Comparison of ENCODE assay signal across 8 mouse cellular contexts in the genomic region with DNA sequence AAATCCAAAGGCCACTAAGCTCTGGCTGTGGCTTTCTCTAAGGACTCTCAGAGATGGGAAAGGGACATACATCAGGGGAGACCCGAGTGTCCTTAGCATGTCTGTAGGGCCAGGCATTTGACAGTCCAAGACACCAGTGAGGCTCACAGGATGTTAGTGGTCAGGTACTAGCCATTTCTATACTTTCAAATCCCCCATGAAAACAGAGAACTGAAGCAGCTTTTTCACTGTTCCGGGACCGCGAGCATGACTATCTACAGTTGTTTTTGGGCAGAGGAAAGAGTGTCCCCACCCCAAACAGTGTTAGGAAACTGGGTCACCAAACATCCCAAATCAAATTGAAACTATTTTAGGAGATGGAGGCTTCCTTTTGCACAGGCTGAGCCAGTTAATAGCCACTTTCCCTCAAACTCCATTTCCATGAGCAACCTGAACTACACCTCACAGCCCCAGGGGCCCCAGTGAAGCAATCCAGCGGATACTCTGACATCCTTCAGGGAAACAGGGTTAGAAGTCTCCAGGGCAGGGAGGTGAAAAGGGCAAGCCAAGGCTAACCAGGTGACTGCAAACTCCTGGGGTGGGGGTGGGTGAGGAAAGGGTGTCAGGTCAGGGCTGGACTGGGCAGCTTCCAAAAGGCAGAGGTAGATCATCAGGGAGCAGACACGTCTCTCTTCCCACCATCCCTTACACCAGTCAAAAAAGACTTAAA. TPM values are rescaled to one million over a fixed set of nuclear protein-coding genes. Genes with fewer than 3 reads are reported as not detected.
DNase-seq lines count a peak whose midpoint lies in the region; ATAC-seq and TF ChIP-seq lines count a peak whose summit lies in the region.

No protein-coding gene starts in this region.

- H3K36me3 ChIP-seq in kidney, adult 2 months (ENCODE audit: control insufficient read depth, insufficient read depth, low read length): peaks cover 1% of the 10 kb centered on the region; the same call in 1 of the 2 replicates
- H3K36me3 ChIP-seq in hindbrain, embryonic 15.5 days: peaks cover 17% of the 10 kb centered on the region
- no peaks in the 10 kb centered on the region; the same call in 1 of the 2 replicates for H3K36me3 ChIP-seq in midbrain, embryonic 15.5 days (replicated peaks)

- TF ChIP-seq CTCF in kidney, adult 2 months (conservative IDR thresholded peaks at IDR 0.05; ENCODE audit: insufficient read depth, insufficient read length, low read depth, low read length): no peak

- ATAC-seq in hindbrain, embryonic 15.5 days (ENCODE audit: low FRiP score, low read depth): no peak
- ATAC-seq in midbrain, embryonic 15.5 days (replicated peaks): no peak
- ATAC-seq in cerebellum, adult (ENCODE audit: insufficient number of reproducible peaks, low FRiP score, low TSS enrichment): no peak

- H3K4me3 ChIP-seq in kidney, adult 2 months (ENCODE audit: insufficient read depth, low read depth, low read length): peak overlapping the region; percentile 98
- peak overlapping the region; percentile 84 for H3K4me3 ChIP-seq in brown adipose tissue, adult 24 weeks (ENCODE audit: insufficient read depth, low read depth, low read length)
- peak overlapping the region; percentile 81 for H3K4me3 ChIP-seq in hindbrain, embryonic 15.5 days
- H3K4me3 ChIP-seq in midbrain, embryonic 15.5 days: peak overlapping the region; percentile 93

- intact Hi-C loops in left cerebral cortex, postnatal 10 days (cut with DNase I): no loop called here
- intact Hi-C loops in gastrocnemius, postnatal 36 days (cut with DNase I): no loop called here

- DNase-seq in kidney, adult 2 months: peak; percentile 51
- DNase-seq in kidney, adult 9 months: no peak
- DNase-seq in left cerebral cortex, postnatal 10 days (ENCODE audit: extremely low spot score in 1 of 2, low spot score in 2 of 2): no peak
- no peak for DNase-seq in gastrocnemius, postnatal 36 days

- peaks cover 16% of the 10 kb centered on the region for H3K4me1 ChIP-seq in kidney, adult 2 months (ENCODE audit: control insufficient read depth, insufficient read depth, low read length)
- peaks cover 11% of the 10 kb centered on the region for H3K4me1 ChIP-seq in brown adipose tissue, adult 24 weeks (ENCODE audit: control insufficient read depth, insufficient read depth, insufficient read length, low read length)
- H3K4me1 ChIP-seq in hindbrain, embryonic 15.5 days (replicated peaks): peaks cover 19% of the 10 kb centered on the region
- H3K4me1 ChIP-seq in midbrain, embryonic 15.5 days: peaks cover 21% of the 10 kb centered on the region

- H3K27me3 ChIP-seq in kidney, adult 2 months (replicated peaks; ENCODE audit: control insufficient read depth, insufficient read depth, low read length): no peaks in the 10 kb centered on the region
- no peaks in the 10 kb centered on the region for H3K27me3 ChIP-seq in hindbrain, embryonic 15.5 days
- H3K27me3 ChIP-seq in midbrain, embryonic 15.5 days (replicated peaks): no peaks in the 10 kb centered on the region

- no peak for TF ChIP-seq POLR2A in kidney, adult 2 months (IDR thresholded peaks at IDR 0.05; ENCODE audit: low read depth, low read length)

- H3K9ac ChIP-seq in hindbrain, embryonic 15.5 days: peak overlapping the region; percentile 68; the same call in 1 of the 2 replicates
- peak overlapping the region; percentile 25; the same call in 1 of the 2 replicates for H3K9ac ChIP-seq in midbrain, embryonic 15.5 days

- H3K27ac ChIP-seq in kidney, adult 2 months (ENCODE audit: insufficient read depth, low read depth, low read length): no peak overlapping the region
- peak overlapping the region; percentile 39 for H3K27ac ChIP-seq in brown adipose tissue, adult 24 weeks (replicated peaks; ENCODE audit: low read depth, low read length)
- H3K27ac ChIP-seq in hindbrain, embryonic 15.5 days (replicated peaks): no peak overlapping the region
- H3K27ac ChIP-seq in midbrain, embryonic 15.5 days: no peak overlapping the region

- WGBS in kidney, adult 2 months: 35% methylated on average over 6 of the region's 6 CpGs
- WGBS in hindbrain, embryonic 15.5 days: 61% methylated on average over 6 of the region's 6 CpGs
- 62% methylated on average over 6 of the region's 6 CpGs for WGBS in midbrain, embryonic 15.5 days

- H3K4me2 ChIP-seq in hindbrain, embryonic 15.5 days: peak overlapping the region; percentile 85
- peak overlapping the region; percentile 92 for H3K4me2 ChIP-seq in midbrain, embryonic 15.5 days

- no peaks in the 10 kb centered on the region for H3K9me3 ChIP-seq in hindbrain, embryonic 15.5 days
- H3K9me3 ChIP-seq in midbrain, embryonic 15.5 days: no peaks in the 10 kb centered on the region

RNA-seq across cellular contexts. Expression of gene Unc119b, which starts 1.3 kb away (rescaled TPM):
- 138 and 141 TPM in 2 replicates for polyA plus RNA-seq in kidney, adult 2 months (2012; rRNA removed)
- 9.4 and 11.0 TPM in 2 replicates for polyA plus RNA-seq in brown adipose tissue, adult 24 weeks (2012; ENCODE audit: insufficient read depth, insufficient read length, missing spikeins)
- polyA plus RNA-seq in hindbrain, embryonic 15.5 days (2015; fragmentation: Nextera tagmentation; extraction: Ambion mirVana): 36.9 and 38.0 TPM in 2 replicates
- polyA plus RNA-seq in midbrain, embryonic 15.5 days (2015; fragmentation: Nextera tagmentation; extraction: Ambion mirVana): 35.1 and 38.2 TPM in 2 replicates
- total RNA-seq in left cerebral cortex, postnatal 10 days (2021): 10 to 100 TPM; 22.5 to 27.2 TPM
- total RNA-seq in gastrocnemius, postnatal 36 days (2021): 1 to 10 TPM; 8.5 to 9.0 TPM

RNA-seq across cellular contexts. Expression of gene Acads, which starts 14.4 kb away (rescaled TPM):
- 220 and 241 TPM in 2 replicates for polyA plus RNA-seq in kidney, adult 2 months (2012; rRNA removed)
- 345 and 375 TPM in 2 replicates for polyA plus RNA-seq in brown adipose tissue, adult 24 weeks (2012; ENCODE audit: insufficient read depth, insufficient read length, missing spikeins)
- 21.6 and 23.1 TPM in 2 replicates for polyA plus RNA-seq in hindbrain, embryonic 15.5 days (2015; fragmentation: Nextera tagmentation; extraction: Ambion mirVana)
- polyA plus RNA-seq in midbrain, embryonic 15.5 days (2015; fragmentation: Nextera tagmentation; extraction: Ambion mirVana): 16.0 and 19.4 TPM in 2 replicates
- total RNA-seq in left cerebral cortex, postnatal 10 days (2021): 1 to 10 TPM; 4.9 to 5.8 TPM
- 10 to 100 TPM; 68.8 to 71.7 TPM for total RNA-seq in gastrocnemius, postnatal 36 days (2021)

RNA-seq across cellular contexts. Expression of gene Mlec, which starts 24.5 kb away (rescaled TPM):
- polyA plus RNA-seq in kidney, adult 2 months (2012; rRNA removed): 202 and 209 TPM in 2 replicates
- 49.5 and 76.9 TPM in 2 replicates for polyA plus RNA-seq in brown adipose tissue, adult 24 weeks (2012; ENCODE audit: insufficient read depth, insufficient read length, missing spikeins)
- 30.6 and 33.6 TPM in 2 replicates for polyA plus RNA-seq in hindbrain, embryonic 15.5 days (2015; fragmentation: Nextera tagmentation; extraction: Ambion mirVana)
- 28.9 and 29.8 TPM in 2 replicates for polyA plus RNA-seq in midbrain, embryonic 15.5 days (2015; fragmentation: Nextera tagmentation; extraction: Ambion mirVana)
- 10 to 100 TPM; 68.0 to 72.3 TPM for total RNA-seq in left cerebral cortex, postnatal 10 days (2021)
- 100 to 1,000 TPM; 163 to 241 TPM for total RNA-seq in gastrocnemius, postnatal 36 days (2021)

RNA-seq across cellular contexts. Expression of gene Gm10401, which starts 35.4 kb away (rescaled TPM):
- polyA plus RNA-seq in kidney, adult 2 months (2012; rRNA removed): not detected in 2 replicates
- polyA plus RNA-seq in brown adipose tissue, adult 24 weeks (2012; ENCODE audit: insufficient read depth, insufficient read length, missing spikeins): not detected in 2 replicates
- polyA plus RNA-seq in hindbrain, embryonic 15.5 days (2015; fragmentation: Nextera tagmentation; extraction: Ambion mirVana): 39.1 and 39.3 TPM in 2 replicates
- polyA plus RNA-seq in midbrain, embryonic 15.5 days (2015; fragmentation: Nextera tagmentation; extraction: Ambion mirVana): 43.4 and 51.0 TPM in 2 replicates
- not detected for total RNA-seq in left cerebral cortex, postnatal 10 days (2021)
- not detected for total RNA-seq in gastrocnemius, postnatal 36 days (2021)
